Mouse (Mus musculus) spleen, postnatal 4 days (tissue): Measurements from ENCODE around the gene Hook2.

Experiments
- DNase-seq, 2 experiments: peaks; one replicate each; pipeline ENCODE4 v3.0.0; 2022; ENCODE audit warnings: low spot score in 2 of 2

Gene Hook2

GRCm38 (mm10) chr8:84990349-84990748, at the start of gene Hook2:
Gene Hook2 (plus strand): TSS chr8:84990603.
- peak; percentile 98 for DNase-seq

- DNase-seq = no peak
Observed at GRCm38 (mm10) chr8:84943699-84944098, 46.7 kb upstream of the Hook2 start.

GRCm38 (mm10) chr8:84944478-84945160, 45.8 kb upstream of the Hook2 start:
- DNase-seq = peak; percentile 67 to 78

GRCm38 (mm10) chr8:84945235-84945632, 45.2 kb upstream of the Hook2 start:
- DNase-seq = no peak

GRCm38 (mm10) chr8:84945633-84946527, 44.5 kb upstream of the Hook2 start:
- DNase-seq = peak in 1 of 2 experiments; percentile 68

- DNase-seq = no peak
Observed at GRCm38 (mm10) chr8:84946528-84947240, 43.7 kb upstream of the Hook2 start, which contains the start of gene Rtbdn. Gene Rtbdn (plus strand): TSS chr8:84946991.

- peak in 1 of 2 experiments; percentile 74 for DNase-seq
Observed at GRCm38 (mm10) chr8:84947241-84947545, 43.2 kb upstream of the Hook2 start.

- no peak for DNase-seq
Observed at GRCm38 (mm10) chr8:84949753-84950152, 40.6 kb upstream of the Hook2 start.

GRCm38 (mm10) chr8:84952612-84953255, 37.7 kb upstream of the Hook2 start:
- no peak for DNase-seq

GRCm38 (mm10) chr8:84956768-84957167, 33.6 kb upstream of the Hook2 start:
- DNase-seq = peak; percentile 80 to 93

- no peak for DNase-seq
Observed at GRCm38 (mm10) chr8:84959811-84960210, 30.6 kb upstream of the Hook2 start.

- no peak for DNase-seq
Observed at GRCm38 (mm10) chr8:84963952-84964351, 26.5 kb upstream of the Hook2 start.

GRCm38 (mm10) chr8:84965731-84966291, 24.6 kb upstream of the Hook2 start:
- DNase-seq = peak; percentile 94

- peak in 1 of 2 experiments; percentile 62 for DNase-seq
Observed at GRCm38 (mm10) chr8:84966603-84967002, 23.8 kb upstream of the Hook2 start.

GRCm38 (mm10) chr8:84967532-84968304, 22.7 kb upstream of the Hook2 start:
- DNase-seq = peak in 1 of 2 experiments; percentile 64

- DNase-seq = peak in 1 of 2 experiments; percentile 65
Observed at GRCm38 (mm10) chr8:84968650-84969049, 21.8 kb upstream of the Hook2 start.

GRCm38 (mm10) chr8:84969241-84970134, 20.9 kb upstream of the Hook2 start, which contains the start of the genes Gm49661, Prdx2 and Rnaseh2a:
Gene Gm49661 (minus strand): TSS chr8:84969433.
Gene Prdx2 (plus strand): TSS chr8:84969587.
Gene Rnaseh2a (minus strand): TSS chr8:84969767.
- DNase-seq = peak; percentile 87 to 93

GRCm38 (mm10) chr8:84970135-84970790, 20.1 kb upstream of the Hook2 start:
- DNase-seq = peak; percentile 34 to 77

GRCm38 (mm10) chr8:84970913-84971312, 19.5 kb upstream of the Hook2 start:
- DNase-seq = peak; percentile 84
